Mouse (Mus musculus) neural tube, embryonic 10.5 days (tissue): ENCODE data around the gene Alkbh3.

Experiments
- DNase-seq: peaks from one replicate; pipeline ENCODE4 v3.0.0-alpha.2; 2017; ENCODE audit warnings: low spot score; ENCODE audit errors: extremely low spot score

Gene Alkbh3

DNA sequence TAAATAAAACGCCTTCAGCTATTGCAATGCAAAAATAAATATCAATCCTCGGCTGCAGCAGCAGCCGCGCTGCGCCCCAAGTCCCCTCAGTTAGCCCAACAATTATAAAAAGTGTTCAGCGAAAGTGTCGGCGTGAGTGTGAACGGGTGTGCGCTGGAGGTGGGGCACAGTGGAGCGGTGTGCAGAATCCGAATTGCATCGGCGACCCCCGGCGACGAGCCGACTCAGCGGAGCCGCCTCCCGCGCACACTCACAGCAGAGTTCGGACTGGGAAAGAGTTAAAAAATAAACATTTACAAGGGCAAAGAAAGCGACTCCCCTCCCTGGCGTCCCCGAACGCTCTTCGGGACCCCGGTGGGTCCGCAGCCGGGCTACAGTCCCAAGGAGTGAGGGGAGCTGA is 54.7 kb downstream of the Alkbh3 start:
- DNase-seq: no peak

DNA sequence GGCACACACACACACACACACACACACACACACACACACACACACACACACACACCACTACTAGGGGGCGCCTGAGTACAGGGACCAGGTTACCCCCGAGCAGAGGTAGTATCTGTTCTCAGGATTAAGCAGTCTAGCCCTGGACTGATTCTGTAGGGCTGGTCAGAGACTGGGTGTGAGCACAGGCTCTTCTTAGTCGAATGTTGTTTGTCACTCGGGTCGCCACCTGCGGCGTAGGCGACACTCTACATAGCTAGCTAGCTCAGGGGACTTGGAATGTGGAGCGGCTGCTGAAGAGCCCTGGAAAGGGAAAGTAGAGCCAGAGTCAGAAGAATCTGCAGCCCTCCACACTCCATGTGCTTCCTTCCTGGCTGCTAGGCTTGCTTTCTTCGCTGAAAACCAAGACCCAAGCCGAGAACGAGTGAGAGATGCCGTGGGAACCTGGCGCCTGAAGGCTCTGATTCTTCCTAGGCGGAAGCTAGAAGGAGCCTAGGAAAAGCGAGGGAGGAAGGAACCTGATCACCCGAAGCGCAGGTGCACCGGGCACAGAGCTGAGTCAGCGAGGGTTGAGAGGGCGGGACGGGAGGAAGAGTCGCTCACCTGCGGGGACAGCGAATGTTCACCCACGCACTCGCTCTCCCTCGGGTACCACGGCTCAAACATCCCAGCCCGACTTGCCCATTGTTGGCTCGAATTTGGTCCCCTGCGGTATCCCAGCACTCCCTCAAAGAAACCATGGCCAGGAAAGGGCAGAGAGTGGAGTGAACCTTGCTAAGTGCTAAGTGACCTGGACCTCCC is 55.6 kb downstream of the Alkbh3 start:
- peak; percentile 35 for DNase-seq

DNA sequence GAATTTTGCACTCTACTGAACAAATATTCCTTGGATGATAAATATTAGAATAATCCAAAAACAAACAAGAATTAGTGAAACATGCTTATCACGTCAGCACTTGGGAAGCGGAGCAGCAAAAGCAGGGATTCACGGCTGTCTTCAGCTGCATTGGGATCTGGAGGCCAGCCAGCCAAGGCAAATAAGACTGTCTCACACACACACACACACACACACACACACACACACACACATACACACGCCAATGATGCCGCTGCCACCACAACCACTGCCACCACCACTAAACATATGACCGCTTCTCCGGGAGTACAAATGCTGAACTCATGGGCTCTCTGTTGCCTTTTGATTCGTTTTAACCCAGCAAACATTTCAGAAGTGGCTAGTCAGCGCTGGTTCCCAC is 56.9 kb downstream of the Alkbh3 start:
- no peak for DNase-seq

DNA sequence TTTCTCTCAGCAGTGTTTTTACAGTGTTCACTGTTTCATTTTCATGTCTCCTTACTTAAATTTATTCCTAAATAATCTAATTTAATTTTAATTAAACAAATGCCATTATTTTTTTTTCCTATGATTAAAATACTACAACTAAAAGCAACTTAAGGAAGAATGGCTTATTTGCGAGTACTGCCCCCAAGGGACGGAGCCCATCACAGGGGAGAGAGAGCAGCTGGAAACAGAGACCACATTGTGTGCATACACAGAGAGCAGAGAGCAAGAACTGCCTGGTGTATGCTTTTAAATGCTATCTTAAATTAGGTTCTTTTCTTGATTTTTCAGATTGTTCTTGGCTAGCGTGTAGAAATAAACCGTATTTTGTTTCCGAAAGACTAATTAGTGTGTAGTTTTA is 63.6 kb downstream of the Alkbh3 start:
- DNase-seq: no peak

DNA sequence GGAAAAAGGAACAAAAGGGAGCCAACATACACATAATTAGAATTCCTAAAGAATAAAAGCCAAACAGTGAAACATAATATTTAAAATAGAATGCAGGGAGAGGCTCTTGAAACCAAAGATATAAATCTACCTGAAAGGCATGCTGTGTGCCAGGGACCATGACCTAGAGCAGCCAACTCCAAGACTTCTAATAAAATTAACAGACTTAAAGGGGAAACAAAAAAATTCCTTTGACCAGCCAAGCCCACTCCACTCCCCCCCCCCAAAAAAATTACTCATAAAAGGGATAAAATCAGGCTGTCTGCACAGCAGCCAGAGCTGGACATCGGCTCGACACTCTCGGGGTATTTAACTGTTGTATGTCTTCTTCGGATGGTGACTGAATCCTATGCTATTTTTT is 65.8 kb downstream of the Alkbh3 start:
- DNase-seq: no peak

DNA sequence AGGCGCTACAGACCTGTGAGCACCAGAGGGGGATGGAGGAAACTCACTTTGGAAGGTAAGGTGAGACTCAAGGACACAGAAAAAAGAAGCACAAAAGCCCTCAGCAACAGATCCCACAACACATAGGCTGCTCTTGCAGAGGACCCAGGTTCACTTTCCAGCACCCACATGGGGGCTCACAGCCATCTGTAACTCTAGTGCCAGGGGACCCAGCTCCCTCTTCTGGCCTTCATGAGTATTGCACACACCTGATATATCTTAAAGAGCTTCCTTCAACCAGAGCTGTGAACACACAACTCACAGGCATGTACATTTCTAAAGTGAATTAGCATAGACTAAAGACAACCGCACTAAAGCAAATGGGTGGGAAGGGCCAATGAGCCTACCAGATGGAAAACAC is 66.5 kb downstream of the Alkbh3 start:
- DNase-seq: no peak

DNA sequence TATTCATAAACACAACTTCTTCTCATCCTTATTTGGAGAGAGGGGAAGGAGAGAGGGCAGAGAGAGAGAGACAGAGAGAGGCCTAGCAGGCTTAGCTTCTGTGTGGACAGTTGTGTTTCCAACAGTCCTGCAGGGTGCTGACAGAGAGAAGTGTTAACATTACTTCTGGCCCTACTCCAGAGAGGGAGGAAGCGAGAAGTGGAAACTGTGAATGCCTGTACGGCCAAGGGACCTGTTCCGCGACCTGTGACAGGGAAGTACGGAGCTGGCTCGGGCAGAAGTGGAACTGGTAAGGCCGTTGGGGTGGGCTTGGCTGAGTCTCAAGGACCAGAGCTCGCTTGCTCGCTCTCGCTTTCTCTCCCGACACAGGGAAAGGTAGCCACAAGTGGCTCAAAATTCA is 68.9 kb downstream of the Alkbh3 start:
- no peak for DNase-seq

DNA sequence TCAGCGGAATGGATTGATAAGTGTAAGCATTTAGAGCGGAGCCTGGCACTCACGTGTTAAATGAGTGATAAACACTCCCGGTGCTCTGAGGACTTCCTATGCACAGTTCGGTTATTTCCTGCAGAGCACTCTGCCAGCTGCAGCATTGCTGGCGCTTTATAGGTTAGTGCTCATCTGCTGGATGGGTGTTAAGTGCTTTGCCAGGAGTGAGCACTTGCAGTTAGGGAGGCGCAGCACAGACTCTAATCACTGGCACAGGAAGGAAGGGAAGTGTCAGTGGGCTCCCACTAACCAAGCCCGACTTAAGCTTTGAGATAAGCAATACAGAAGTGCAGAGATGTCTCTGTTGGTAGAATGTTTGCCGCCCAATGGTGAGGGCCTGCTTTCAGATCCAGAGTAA is 72.1 kb downstream of the Alkbh3 start:
- DNase-seq: no peak
